Mouse (Mus musculus): ENCODE data around the gene Sh2d3c.

Sh2d3c gene

GRCm38 (mm10) chr2:32700966-32701743, 19.7 kb upstream of the Sh2d3c start:
- DNase-seq: no peak

GRCm38 (mm10) chr2:32703046-32703445, 17.8 kb upstream of the Sh2d3c start:
- no peak for DNase-seq

GRCm38 (mm10) chr2:32704021-32704421, 16.8 kb upstream of the Sh2d3c start, which contains the start of gene Fpgs:
Gene Fpgs (minus strand): TSS chr2:32704145.
- DNase-seq: no peak

GRCm38 (mm10) chr2:32705018-32705417, 15.8 kb upstream of the Sh2d3c start:
- no peak for DNase-seq

- DNase-seq: no peak
Observed at GRCm38 (mm10) chr2:32706971-32707370, 13.9 kb upstream of the Sh2d3c start.

- DNase-seq: peak; percentile 71
Observed at GRCm38 (mm10) chr2:32708643-32709042, 12.2 kb upstream of the Sh2d3c start.

GRCm38 (mm10) chr2:32709521-32710137, 11.2 kb upstream of the Sh2d3c start:
- no peak for DNase-seq

- DNase-seq: no peak
Observed at GRCm38 (mm10) chr2:32710425-32710824, 10.4 kb upstream of the Sh2d3c start.

GRCm38 (mm10) chr2:32711301-32712056, 9.4 kb upstream of the Sh2d3c start:
- DNase-seq: no peak

- DNase-seq: peak; percentile 60
Observed at GRCm38 (mm10) chr2:32712108-32712551, 8.7 kb upstream of the Sh2d3c start.

- DNase-seq: peak; percentile 95
Observed at GRCm38 (mm10) chr2:32712586-32712933, 8.3 kb upstream of the Sh2d3c start.

- peak; percentile 82 for DNase-seq
Observed at GRCm38 (mm10) chr2:32712934-32713817, 7.7 kb upstream of the Sh2d3c start, which contains the start of gene Cdk9. Gene Cdk9 (minus strand): TSS chr2:32713076.

GRCm38 (mm10) chr2:32714117-32714986, 6.5 kb upstream of the Sh2d3c start:
- no peak for DNase-seq

GRCm38 (mm10) chr2:32714987-32715425, 5.8 kb upstream of the Sh2d3c start:
- no peak for DNase-seq

- peak; percentile 38 for DNase-seq
Observed at GRCm38 (mm10) chr2:32718761-32719160, 2.1 kb upstream of the Sh2d3c start.

GRCm38 (mm10) chr2:32720053-32720452, 802 bp upstream of the Sh2d3c start:
- no peak for DNase-seq

GRCm38 (mm10) chr2:32722046-32722445, 1.2 kb downstream of the Sh2d3c start:
- DNase-seq: no peak

- DNase-seq: no peak
Observed at GRCm38 (mm10) chr2:32722581-32722980, 1.7 kb downstream of the Sh2d3c start.

- no peak for DNase-seq
Observed at GRCm38 (mm10) chr2:32724149-32724548, 3.3 kb downstream of the Sh2d3c start.

- DNase-seq: no peak
Observed at GRCm38 (mm10) chr2:32724832-32725790, 4.3 kb downstream of the Sh2d3c start.
